Mouse (Mus musculus): ENCODE measurements around the gene Gm49369. TPM values are rescaled to one million over a fixed set of nuclear protein-coding genes. Genes with fewer than 3 reads are reported as not detected.

Gene Gm49369
- polyA plus RNA-seq, 1 experiment = not detected

- no peaks in the 10 kb centered on the region for H3K36me3 ChIP-seq (ENCODE audit: control insufficient read depth, insufficient read depth, low read length, poor library complexity, severe bottlenecking)
- TF ChIP-seq CTCF (IDR thresholded peaks at IDR 0.05; ENCODE audit: low read depth, low read length) (no peak), POLR2A (IDR thresholded peaks at IDR 0.05; ENCODE audit: insufficient read depth, low read length) (no peak), EP300 (IDR thresholded peaks at IDR 0.05; ENCODE audit: insufficient read depth, low read depth, low read length) (no peak)
- no peak overlapping the region for H3K27ac ChIP-seq (ENCODE audit: insufficient read depth, low read length)
- H3K9ac ChIP-seq (ENCODE audit: low read depth, poor library complexity, severe bottlenecking) = no peak overlapping the region
- no peaks in the 10 kb centered on the region for H3K9me3 ChIP-seq (replicated peaks; ENCODE audit: control insufficient read depth, insufficient read depth, low read length, poor library complexity, severe bottlenecking)
- no peaks in the 10 kb centered on the region for H3K4me1 ChIP-seq (ENCODE audit: control insufficient read depth, insufficient read depth, low read length)
- no peak overlapping the region for H3K4me3 ChIP-seq (ENCODE audit: low read depth, low read length)
- no peaks in the 10 kb centered on the region for H3K27me3 ChIP-seq (ENCODE audit: control insufficient read depth, insufficient read depth, low read length, poor library complexity, severe bottlenecking)
Observed at GRCm38 (mm10) chr7:142400112-142400749, 17.8 kb upstream of the Gm49369 start.

- no peaks in the 10 kb centered on the region for H3K27me3 ChIP-seq (ENCODE audit: control insufficient read depth, insufficient read depth, low read length, poor library complexity, severe bottlenecking)
- H3K36me3 ChIP-seq (ENCODE audit: control insufficient read depth, insufficient read depth, low read length, poor library complexity, severe bottlenecking) = no peaks in the 10 kb centered on the region
- no peak overlapping the region for H3K4me3 ChIP-seq (ENCODE audit: low read depth, low read length)
- no peak overlapping the region for H3K9ac ChIP-seq (ENCODE audit: low read depth, poor library complexity, severe bottlenecking)
- no peaks in the 10 kb centered on the region for H3K9me3 ChIP-seq (replicated peaks; ENCODE audit: control insufficient read depth, insufficient read depth, low read length, poor library complexity, severe bottlenecking)
- H3K4me1 ChIP-seq (ENCODE audit: control insufficient read depth, insufficient read depth, low read length) = no peaks in the 10 kb centered on the region
- no peak for TF ChIP-seq POLR2A (IDR thresholded peaks at IDR 0.05; ENCODE audit: insufficient read depth, low read length)
- TF ChIP-seq CTCF (IDR thresholded peaks at IDR 0.05; ENCODE audit: low read depth, low read length) = no peak
- TF ChIP-seq EP300 (IDR thresholded peaks at IDR 0.05; ENCODE audit: insufficient read depth, low read depth, low read length) = no peak
- H3K27ac ChIP-seq (ENCODE audit: insufficient read depth, low read length) = no peak overlapping the region
Observed at GRCm38 (mm10) chr7:142399250-142399649, 16.8 kb upstream of the Gm49369 start.

- Histone ChIP-seq H3K27ac (ENCODE audit: insufficient read depth, low read length) (no peak overlapping the region), H3K4me3 (ENCODE audit: low read depth, low read length) (no peak overlapping the region), H3K4me1 (ENCODE audit: control insufficient read depth, insufficient read depth, low read length) (peaks cover 3% of the 10 kb centered on the region), H3K27me3 (ENCODE audit: control insufficient read depth, insufficient read depth, low read length, poor library complexity, severe bottlenecking) (no peaks in the 10 kb centered on the region), H3K9me3 (replicated peaks; ENCODE audit: control insufficient read depth, insufficient read depth, low read length, poor library complexity, severe bottlenecking) (no peaks in the 10 kb centered on the region), H3K36me3 (ENCODE audit: control insufficient read depth, insufficient read depth, low read length, poor library complexity, severe bottlenecking) (no peaks in the 10 kb centered on the region), H3K9ac (ENCODE audit: low read depth, poor library complexity, severe bottlenecking) (no peak overlapping the region)
- TF ChIP-seq EP300 (IDR thresholded peaks at IDR 0.05; ENCODE audit: insufficient read depth, low read depth, low read length) (no peak), CTCF (IDR thresholded peaks at IDR 0.05; ENCODE audit: low read depth, low read length) (no peak), POLR2A (IDR thresholded peaks at IDR 0.05; ENCODE audit: insufficient read depth, low read length) (no peak)
Observed at GRCm38 (mm10) chr7:142398052-142398451, 15.6 kb upstream of the Gm49369 start.

DNA sequence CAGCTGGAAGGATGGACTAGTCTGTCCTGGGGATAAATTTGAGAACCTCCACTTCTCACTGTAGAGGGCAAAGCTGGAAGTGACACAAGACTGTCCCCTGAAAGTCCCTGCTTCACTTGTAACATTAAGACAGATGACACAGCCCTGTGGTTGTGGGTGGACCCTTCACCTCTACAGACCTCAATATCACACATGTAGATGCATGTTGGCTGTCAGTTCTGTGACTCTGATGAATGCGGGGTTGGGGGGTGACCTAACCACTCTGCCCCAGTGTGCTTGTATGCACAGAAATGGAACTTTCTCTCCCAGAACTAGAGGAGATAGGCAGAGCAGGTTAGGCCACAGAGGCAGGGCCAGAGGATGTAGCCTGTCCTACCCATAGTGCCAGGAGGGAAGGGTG is 14.1 kb upstream of the Gm49369 start:
- H3K27me3 ChIP-seq (ENCODE audit: control insufficient read depth, insufficient read depth, low read length, poor library complexity, severe bottlenecking) = no peaks in the 10 kb centered on the region
- H3K36me3 ChIP-seq (ENCODE audit: control insufficient read depth, insufficient read depth, low read length, poor library complexity, severe bottlenecking) = no peaks in the 10 kb centered on the region
- no peak overlapping the region for H3K4me3 ChIP-seq (ENCODE audit: low read depth, low read length)
- H3K4me1 ChIP-seq (ENCODE audit: control insufficient read depth, insufficient read depth, low read length) = peaks cover 8% of the 10 kb centered on the region
- no peak for TF ChIP-seq CTCF (IDR thresholded peaks at IDR 0.05; ENCODE audit: low read depth, low read length)
- TF ChIP-seq POLR2A (IDR thresholded peaks at IDR 0.05; ENCODE audit: insufficient read depth, low read length) = no peak
- no peak for TF ChIP-seq EP300 (IDR thresholded peaks at IDR 0.05; ENCODE audit: insufficient read depth, low read depth, low read length)
- H3K9me3 ChIP-seq (replicated peaks; ENCODE audit: control insufficient read depth, insufficient read depth, low read length, poor library complexity, severe bottlenecking) = no peaks in the 10 kb centered on the region
- no peak overlapping the region for H3K27ac ChIP-seq (ENCODE audit: insufficient read depth, low read length)
- H3K9ac ChIP-seq (ENCODE audit: low read depth, poor library complexity, severe bottlenecking) = no peak overlapping the region

GRCm38 (mm10) chr7:142395472-142395871 is 13.0 kb upstream of the Gm49369 start:
- no peaks in the 10 kb centered on the region for H3K9me3 ChIP-seq (replicated peaks; ENCODE audit: control insufficient read depth, insufficient read depth, low read length, poor library complexity, severe bottlenecking)
- no peaks in the 10 kb centered on the region for H3K36me3 ChIP-seq (ENCODE audit: control insufficient read depth, insufficient read depth, low read length, poor library complexity, severe bottlenecking)
- no peaks in the 10 kb centered on the region for H3K27me3 ChIP-seq (ENCODE audit: control insufficient read depth, insufficient read depth, low read length, poor library complexity, severe bottlenecking)
- no peak overlapping the region for H3K27ac ChIP-seq (ENCODE audit: insufficient read depth, low read length)
- no peak for TF ChIP-seq CTCF (IDR thresholded peaks at IDR 0.05; ENCODE audit: low read depth, low read length)
- TF ChIP-seq EP300 (IDR thresholded peaks at IDR 0.05; ENCODE audit: insufficient read depth, low read depth, low read length) = no peak
- no peak for TF ChIP-seq POLR2A (IDR thresholded peaks at IDR 0.05; ENCODE audit: insufficient read depth, low read length)
- no peak overlapping the region for H3K4me3 ChIP-seq (ENCODE audit: low read depth, low read length)
- no peak overlapping the region for H3K9ac ChIP-seq (ENCODE audit: low read depth, poor library complexity, severe bottlenecking)
- H3K4me1 ChIP-seq (ENCODE audit: control insufficient read depth, insufficient read depth, low read length) = peaks cover 8% of the 10 kb centered on the region

GRCm38 (mm10) chr7:142394261-142395190 is 12.1 kb upstream of the Gm49369 start:
- no peak for TF ChIP-seq POLR2A (IDR thresholded peaks at IDR 0.05; ENCODE audit: insufficient read depth, low read length)
- no peak for TF ChIP-seq CTCF (IDR thresholded peaks at IDR 0.05; ENCODE audit: low read depth, low read length)
- no peak for TF ChIP-seq EP300 (IDR thresholded peaks at IDR 0.05; ENCODE audit: insufficient read depth, low read depth, low read length)
- H3K4me1 ChIP-seq (ENCODE audit: control insufficient read depth, insufficient read depth, low read length) = peaks cover 8% of the 10 kb centered on the region

More at GRCm38 (mm10) chr7:142394261-142395190, 12.1 kb upstream of the Gm49369 start:
- Histone ChIP-seq H3K4me3 (ENCODE audit: low read depth, low read length) (no peak overlapping the region), H3K9ac (ENCODE audit: low read depth, poor library complexity, severe bottlenecking) (no peak overlapping the region), H3K36me3 (ENCODE audit: control insufficient read depth, insufficient read depth, low read length, poor library complexity, severe bottlenecking) (no peaks in the 10 kb centered on the region), H3K27ac (ENCODE audit: insufficient read depth, low read length) (no peak overlapping the region), H3K9me3 (replicated peaks; ENCODE audit: control insufficient read depth, insufficient read depth, low read length, poor library complexity, severe bottlenecking) (no peaks in the 10 kb centered on the region), H3K27me3 (ENCODE audit: control insufficient read depth, insufficient read depth, low read length, poor library complexity, severe bottlenecking) (no peaks in the 10 kb centered on the region)
